Mouse (Mus musculus): Measurements from ENCODE around the gene Pknox2.

DNA sequence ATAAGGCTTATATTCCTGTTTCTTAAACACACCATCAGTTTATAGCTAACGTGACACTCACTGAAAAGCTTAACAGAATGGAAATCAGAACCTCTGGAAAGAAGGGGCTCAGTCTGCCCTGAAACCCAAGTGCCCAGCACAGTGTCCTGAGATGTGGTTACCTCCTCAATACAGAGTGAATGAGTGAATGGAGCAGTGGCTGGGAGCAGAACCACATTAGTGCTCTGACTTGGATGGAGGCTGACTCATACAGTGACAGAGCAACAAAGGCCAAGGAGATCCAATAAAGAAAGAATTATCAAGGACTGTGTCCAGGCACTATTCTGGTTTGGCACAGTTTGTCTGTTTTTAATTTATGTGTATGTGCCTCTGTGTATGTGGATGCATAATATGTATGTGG is 101.3 kb downstream of the Pknox2 start:
- TF ChIP-seq CTCF (IDR thresholded peaks at IDR 0.05; ENCODE audit: insufficient read depth, low read length) (no peak), POLR2A (IDR thresholded peaks at IDR 0.05; ENCODE audit: borderline replicate concordance, extremely low read depth, low read depth, low read length) (no peak)

All from lung, adult 2 months (tissue).